Mouse (Mus musculus) hindbrain, embryonic 12.5 days (tissue): ENCODE results near the gene Kdm3a. TPM values are rescaled to one million over a fixed set of nuclear protein-coding genes. Genes with fewer than 3 reads are reported as not detected.

Experiments
- ATAC-seq: fragments of 200-750 bp; cut with Nextera tagmentation; 2 replicates; pipeline ENCODE4 v1.8.0; 2017; ENCODE audit warnings: moderate TSS enrichment; ENCODE audit not compliant: low FRiP score
- H3K27ac ChIP-seq: fragments of 300-500 bp; sonication (generic); 2 replicates; pipeline ENCODE4 v1.5.1; 2016; ENCODE audit warnings: mild to moderate bottlenecking
- H3K27me3 ChIP-seq: fragments of 300-500 bp; sonication (generic); 2 replicates; pipeline ENCODE4 v1.6.1; 2016; ENCODE audit warnings: mild to moderate bottlenecking
- H3K36me3 ChIP-seq: fragments of 300-500 bp; sonication (generic); 2 replicates; pipeline ENCODE4 v1.6.1; 2016; ENCODE audit warnings: mild to moderate bottlenecking
- H3K4me1 ChIP-seq: fragments of 300-500 bp; sonication (generic); 2 replicates; pipeline ENCODE4 v1.6.1; 2016
- H3K4me2 ChIP-seq: fragments of 300-500 bp; sonication (generic); replicated peaks from 2 replicates; pipeline ENCODE4 v1.6.1; 2016; ENCODE audit warnings: mild to moderate bottlenecking
- H3K4me3 ChIP-seq: fragments of 300-500 bp; sonication (generic); 2 replicates; pipeline ENCODE4 v1.5.1; 2016; ENCODE audit warnings: mild to moderate bottlenecking
- H3K9ac ChIP-seq: fragments of 300-500 bp; sonication (generic); 2 replicates; pipeline ENCODE4 v1.6.1; 2016; ENCODE audit warnings: mild to moderate bottlenecking, moderate library complexity
- H3K9me3 ChIP-seq: fragments of 300-500 bp; sonication (generic); replicated peaks from 2 replicates; pipeline ENCODE4 v1.6.1; 2016; ENCODE audit warnings: mild to moderate bottlenecking
- WGBS: fragments of 180-500 bp; shearing (Covaris S2); methylation state at CpG from one replicate; pipeline ENCODE4 v1.1.7; 2016; 5-methylcytosine and 5-hydroxymethylcytosine counted together
- polyA plus RNA-seq: library from polyadenylated mRNA; unstranded; fragments of >200 nt; fragmentation: Nextera tagmentation; extraction: Ambion mirVana; gene quantifications from 2 replicates; pipeline ENCODE4 v1.2.1, GENCODE M21; 2016

Gene Kdm3a
- polyA plus RNA-seq, 1 experiment from 2014 or later, result 91.0 TPM

GRCm38 (mm10) chr6:71624723-71625122, 8.1 kb downstream of the Kdm3a start:
- Histone ChIP-seq H3K9ac (no peak overlapping the region), H3K27ac (no peak overlapping the region), H3K9me3 (no peaks in the 10 kb centered on the region), H3K27me3 (no peaks in the 10 kb centered on the region), H3K4me1 (peaks cover 9% of the 10 kb centered on the region), H3K4me2 (no peak overlapping the region), H3K4me3 (no peak overlapping the region), H3K36me3 (peaks cover 70% of the 10 kb centered on the region)
- ATAC-seq, result no peak

GRCm38 (mm10) chr6:71621981-71622380, 10.8 kb downstream of the Kdm3a start:
- Histone ChIP-seq H3K27me3 (no peaks in the 10 kb centered on the region), H3K4me1 (no peaks in the 10 kb centered on the region), H3K36me3 (peaks cover 79% of the 10 kb centered on the region), H3K4me3 (no peak overlapping the region), H3K9me3 (no peaks in the 10 kb centered on the region), H3K4me2 (no peak overlapping the region), H3K27ac (no peak overlapping the region), H3K9ac (no peak overlapping the region)
- whole genome bisulfite sequencing, result 92% methylated on average over 5 of the region's 5 CpGs
- ATAC-seq, result no peak

DNA sequence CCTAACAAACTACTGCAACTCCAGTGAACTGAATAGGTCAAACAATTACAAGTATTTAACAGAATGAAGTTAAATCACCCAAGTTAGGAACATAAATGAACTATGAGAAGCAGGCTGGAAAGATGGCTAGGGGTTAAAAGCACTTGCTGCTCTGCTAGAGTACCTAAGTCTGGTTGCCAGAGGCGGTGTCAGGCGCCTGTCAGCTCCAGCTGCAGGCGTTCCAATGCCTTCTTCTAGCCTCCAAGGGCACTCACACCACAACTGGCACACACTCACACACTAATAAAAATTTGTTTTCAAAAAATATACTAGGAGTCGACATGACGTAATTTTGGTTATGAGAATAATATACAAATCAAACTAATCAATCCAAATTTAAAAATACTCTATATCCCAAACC, 11.2 kb downstream of the Kdm3a start:
- ATAC-seq, result no peak
- H3K36me3 ChIP-seq, result peaks cover 79% of the 10 kb centered on the region
- 98% methylated on average over 5 of the region's 5 CpGs for WGBS
- H3K9me3 ChIP-seq, result no peaks in the 10 kb centered on the region
- H3K9ac ChIP-seq, result no peak overlapping the region
- no peak overlapping the region for H3K27ac ChIP-seq
- H3K4me3 ChIP-seq, result no peak overlapping the region
- no peak overlapping the region for H3K4me2 ChIP-seq
- H3K4me1 ChIP-seq, result no peaks in the 10 kb centered on the region
- no peaks in the 10 kb centered on the region for H3K27me3 ChIP-seq

GRCm38 (mm10) chr6:71616959-71617358, 15.8 kb downstream of the Kdm3a start:
- no peaks in the 10 kb centered on the region for H3K9me3 ChIP-seq
- WGBS, result 85% methylated on average over 5 of the region's 5 CpGs
- no peak overlapping the region for H3K27ac ChIP-seq
- no peaks in the 10 kb centered on the region for H3K4me1 ChIP-seq
- no peak overlapping the region for H3K4me3 ChIP-seq
- no peak for ATAC-seq
- H3K9ac ChIP-seq, result no peak overlapping the region
- peaks cover 67% of the 10 kb centered on the region for H3K36me3 ChIP-seq
- no peaks in the 10 kb centered on the region for H3K27me3 ChIP-seq
- H3K4me2 ChIP-seq, result no peak overlapping the region

DNA sequence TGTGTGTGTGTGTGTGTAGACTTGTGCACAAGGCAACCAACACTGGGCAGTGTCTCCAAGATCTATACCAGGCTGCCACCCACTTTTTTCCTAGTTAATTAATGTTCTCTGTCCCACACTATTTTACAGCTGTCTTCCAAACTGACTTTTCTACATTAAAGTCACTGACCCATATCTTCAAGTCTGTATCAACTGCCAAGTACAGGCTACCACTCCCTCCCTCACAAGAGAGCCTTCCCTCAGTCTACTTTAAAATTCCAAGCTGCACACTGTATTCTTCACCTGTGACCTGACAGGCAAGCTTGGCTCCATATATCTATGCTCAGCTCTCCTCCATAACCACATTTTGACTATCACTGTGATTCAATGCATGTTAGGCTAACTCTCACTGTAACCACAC, 19.6 kb downstream of the Kdm3a start:
- Histone ChIP-seq H3K9ac (no peak overlapping the region), H3K36me3 (peaks cover 72% of the 10 kb centered on the region), H3K9me3 (no peaks in the 10 kb centered on the region), H3K4me3 (no peak overlapping the region), H3K27me3 (no peaks in the 10 kb centered on the region), H3K4me2 (no peak overlapping the region), H3K4me1 (no peaks in the 10 kb centered on the region), H3K27ac (no peak overlapping the region)
- no peak for ATAC-seq

- Histone ChIP-seq H3K27me3 (no peaks in the 10 kb centered on the region), H3K9ac (no peak overlapping the region), H3K27ac (no peak overlapping the region), H3K4me3 (no peak overlapping the region), H3K4me2 (no peak overlapping the region), H3K9me3 (no peaks in the 10 kb centered on the region), H3K36me3 (peaks cover 60% of the 10 kb centered on the region), H3K4me1 (no peaks in the 10 kb centered on the region)
- WGBS, result 92% methylated on average over 7 of the region's 7 CpGs
- ATAC-seq, result no peak
Measured at GRCm38 (mm10) chr6:71609968-71610367, 22.8 kb downstream of the Kdm3a start.

GRCm38 (mm10) chr6:71608994-71609393, 23.8 kb downstream of the Kdm3a start:
- Histone ChIP-seq H3K27ac (no peak overlapping the region), H3K4me3 (no peak overlapping the region), H3K9me3 (no peaks in the 10 kb centered on the region), H3K9ac (no peak overlapping the region), H3K36me3 (peaks cover 67% of the 10 kb centered on the region), H3K4me1 (no peaks in the 10 kb centered on the region), H3K27me3 (no peaks in the 10 kb centered on the region), H3K4me2 (no peak overlapping the region)
- ATAC-seq, result no peak

GRCm38 (mm10) chr6:71607756-71608155, 25.0 kb downstream of the Kdm3a start:
- Histone ChIP-seq H3K4me2 (no peak overlapping the region), H3K9me3 (no peaks in the 10 kb centered on the region), H3K27ac (no peak overlapping the region), H3K27me3 (no peaks in the 10 kb centered on the region), H3K9ac (no peak overlapping the region), H3K4me1 (no peaks in the 10 kb centered on the region), H3K4me3 (no peak overlapping the region), H3K36me3 (peaks cover 69% of the 10 kb centered on the region)
- no peak for ATAC-seq
- 92% methylated on average over 3 of the region's 3 CpGs for WGBS

DNA sequence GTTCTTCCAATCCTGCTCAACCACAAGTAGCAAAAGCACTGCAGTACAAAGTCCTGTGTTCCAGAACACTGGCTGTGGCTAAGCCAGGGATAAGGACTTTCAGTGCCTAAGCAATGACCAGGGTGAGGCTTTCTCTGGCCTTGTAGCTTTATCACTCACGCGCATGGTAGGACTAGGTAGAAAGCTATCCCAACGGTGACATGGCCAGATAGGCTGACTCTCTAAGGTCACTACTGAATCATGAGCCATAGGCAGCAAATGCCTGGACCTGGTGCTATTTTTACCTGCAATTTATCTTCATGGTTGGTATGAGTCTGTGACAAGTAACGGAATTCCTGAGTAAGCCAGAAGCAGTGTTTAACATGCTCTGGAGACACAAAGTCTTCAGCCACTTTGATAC, 42.6 kb downstream of the Kdm3a start:
- Histone ChIP-seq H3K27ac (no peak overlapping the region), H3K9ac (no peak overlapping the region), H3K4me2 (no peak overlapping the region), H3K9me3 (no peaks in the 10 kb centered on the region), H3K4me3 (no peak overlapping the region), H3K4me1 (no peaks in the 10 kb centered on the region), H3K36me3 (peaks cover 80% of the 10 kb centered on the region), H3K27me3 (no peaks in the 10 kb centered on the region)
- WGBS, result 96% methylated on average over 4 of the region's 4 CpGs
- ATAC-seq, result no peak

GRCm38 (mm10) chr6:71589401-71589800, 43.4 kb downstream of the Kdm3a start:
- H3K9ac ChIP-seq, result no peak overlapping the region
- no peaks in the 10 kb centered on the region for H3K4me1 ChIP-seq
- H3K9me3 ChIP-seq, result no peaks in the 10 kb centered on the region
- H3K27me3 ChIP-seq, result no peaks in the 10 kb centered on the region
- WGBS, result 98% methylated on average over 1 of the region's 1 CpGs
- H3K36me3 ChIP-seq, result peaks cover 74% of the 10 kb centered on the region
- ATAC-seq, result no peak
- no peak overlapping the region for H3K4me3 ChIP-seq
- H3K27ac ChIP-seq, result no peak overlapping the region
- H3K4me2 ChIP-seq, result no peak overlapping the region

DNA sequence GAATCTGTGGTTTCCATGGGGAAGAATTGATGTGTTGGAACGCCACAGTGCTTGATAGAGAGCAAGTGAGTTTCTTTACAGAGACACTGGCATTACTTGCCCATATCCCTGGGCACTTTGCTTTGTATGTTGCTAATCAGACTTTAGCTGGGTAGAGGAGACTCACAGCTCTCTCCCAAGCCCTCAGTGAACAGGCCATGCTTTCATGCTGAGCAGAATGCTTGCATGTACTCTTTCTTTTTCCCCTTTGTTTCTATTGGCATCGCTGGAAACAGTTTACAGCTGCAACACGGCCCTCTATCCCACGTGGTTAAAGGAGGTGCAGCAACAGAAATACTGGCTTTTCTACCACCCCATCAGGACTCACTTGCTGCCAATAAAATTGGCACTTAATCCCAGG, 49.6 kb downstream of the Kdm3a start:
- H3K36me3 ChIP-seq, result peaks cover 46% of the 10 kb centered on the region
- no peaks in the 10 kb centered on the region for H3K27me3 ChIP-seq
- no peak overlapping the region for H3K27ac ChIP-seq
- H3K9ac ChIP-seq, result no peak overlapping the region
- H3K4me3 ChIP-seq, result no peak overlapping the region
- no peaks in the 10 kb centered on the region for H3K4me1 ChIP-seq
- no peak for ATAC-seq
- H3K9me3 ChIP-seq, result no peaks in the 10 kb centered on the region
- H3K4me2 ChIP-seq, result no peak overlapping the region
- 81% methylated on average over 4 of the region's 4 CpGs for WGBS

GRCm38 (mm10) chr6:71579478-71579877, 53.3 kb downstream of the Kdm3a start:
- Histone ChIP-seq H3K27me3 (no peaks in the 10 kb centered on the region), H3K9me3 (no peaks in the 10 kb centered on the region), H3K4me1 (no peaks in the 10 kb centered on the region), H3K4me3 (no peak overlapping the region), H3K27ac (no peak overlapping the region), H3K9ac (no peak overlapping the region), H3K4me2 (no peak overlapping the region), H3K36me3 (peaks cover 36% of the 10 kb centered on the region)
- ATAC-seq, result no peak
- 95% methylated on average over 11 of the region's 11 CpGs for WGBS

DNA sequence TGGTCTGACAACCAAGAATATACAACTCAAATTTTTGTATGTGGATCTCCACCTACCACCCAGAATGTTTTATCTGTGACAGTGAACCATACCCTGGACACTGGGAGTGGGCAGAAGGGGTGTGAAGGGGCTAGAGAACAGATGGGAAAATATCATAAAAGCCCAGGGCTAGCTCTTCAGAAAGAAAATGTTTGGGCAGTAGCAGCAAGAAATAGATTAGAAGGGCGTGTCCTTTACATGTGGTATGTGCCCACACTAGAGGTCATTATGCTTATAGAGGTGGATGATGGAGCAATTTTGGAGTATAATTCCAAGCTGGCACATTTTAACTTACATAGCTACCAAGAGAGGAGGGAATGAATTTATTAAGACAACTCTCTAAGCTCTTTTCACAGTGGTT, 57.4 kb downstream of the Kdm3a start:
- Histone ChIP-seq H3K36me3 (peaks cover 39% of the 10 kb centered on the region), H3K27me3 (no peaks in the 10 kb centered on the region), H3K9me3 (no peaks in the 10 kb centered on the region), H3K9ac (no peak overlapping the region), H3K27ac (no peak overlapping the region), H3K4me1 (no peaks in the 10 kb centered on the region), H3K4me3 (no peak overlapping the region), H3K4me2 (no peak overlapping the region)
- no peak for ATAC-seq
- WGBS, result 93% methylated on average over 1 of the region's 1 CpGs

GRCm38 (mm10) chr6:71569025-71569424, 63.8 kb downstream of the Kdm3a start:
- H3K36me3 ChIP-seq, result peaks cover 20% of the 10 kb centered on the region
- no peaks in the 10 kb centered on the region for H3K27me3 ChIP-seq
- no peak for ATAC-seq
- H3K4me3 ChIP-seq, result no peak overlapping the region
- WGBS, result 72% methylated on average over 2 of the region's 2 CpGs
- no peaks in the 10 kb centered on the region for H3K9me3 ChIP-seq
- H3K4me2 ChIP-seq, result no peak overlapping the region
- H3K4me1 ChIP-seq, result peaks cover 4% of the 10 kb centered on the region; the same call in 1 of the 2 replicates
- no peak overlapping the region for H3K27ac ChIP-seq
- no peak overlapping the region for H3K9ac ChIP-seq
